Mouse (Mus musculus) lung, embryonic 16.5 days (tissue): ENCODE results near the gene Btbd35f12. TPM values are rescaled to one million over a fixed set of nuclear protein-coding genes. Genes with fewer than 3 reads are reported as not detected.
"Not testable (repeated sequence)": the region's sequence is repeated elsewhere in the genome, so short reads cannot be mapped to it uniquely, and the experiment has no call there.

Experiments used
- ATAC-seq: fragments of 200-750 bp; cut with Nextera tagmentation; 2 replicates; pipeline ENCODE4 v1.8.0; 2017; ENCODE audit warnings: low read depth, mild to moderate bottlenecking, moderate library complexity
- H3K27ac ChIP-seq: fragments of 300-500 bp; sonication (generic); 2 replicates; pipeline ENCODE4 v1.5.1; 2014; ENCODE audit warnings: mild to moderate bottlenecking, control low read depth, low read length
- H3K27me3 ChIP-seq: fragments of 300-500 bp; sonication (generic); 2 replicates; pipeline ENCODE4 v1.6.1; 2014; ENCODE audit warnings: low read depth, low read length, mixed read lengths; ENCODE audit not compliant: control insufficient read depth, insufficient read depth
- H3K36me3 ChIP-seq: fragments of 300-500 bp; sonication (generic); 2 replicates; pipeline ENCODE4 v1.6.1; 2014; ENCODE audit warnings: low read length; ENCODE audit not compliant: control insufficient read depth, insufficient read depth
- H3K4me1 ChIP-seq: fragments of 300-500 bp; sonication (generic); replicated peaks from 2 replicates; pipeline ENCODE4 v1.6.1; 2014; ENCODE audit warnings: low read length, mixed read lengths; ENCODE audit not compliant: control insufficient read depth, insufficient read depth
- H3K4me2 ChIP-seq: fragments of 300-500 bp; sonication (generic); 2 replicates; pipeline ENCODE4 v1.6.1; 2014; ENCODE audit warnings: low read depth, low read length, control low read depth
- H3K4me3 ChIP-seq: fragments of 300-500 bp; sonication (generic); 2 replicates; pipeline ENCODE4 v1.5.1; 2014; ENCODE audit warnings: mild to moderate bottlenecking, low read length, control low read depth
- H3K9ac ChIP-seq: fragments of 300-500 bp; sonication (generic); 2 replicates; pipeline ENCODE4 v1.6.1; 2014; ENCODE audit warnings: low read length, control low read depth
- H3K9me3 ChIP-seq: fragments of 300-500 bp; sonication (generic); 2 replicates; pipeline ENCODE4 v1.6.1; 2016; ENCODE audit warnings: low read length; ENCODE audit not compliant: control insufficient read depth
- WGBS: fragments of 180-500 bp; shearing (Covaris S2); extraction: QIAGEN DNeasy Blood & Tissue Kit; methylation state at CpG from one replicate; pipeline ENCODE4 v1.1.7; 2014; 5-methylcytosine and 5-hydroxymethylcytosine counted together
- polyA plus RNA-seq: library from polyadenylated mRNA; unstranded; fragments of >200 nt; fragmentation: Nextera tagmentation; extraction: Ambion mirVana; gene quantifications from 2 replicates; pipeline ENCODE4 v1.2.1, GENCODE M21; 2015

The Btbd35f12 gene
- not detected in 2 replicates for polyA plus RNA-seq

- not testable (repeated sequence) for ATAC-seq, H3K9me3 ChIP-seq, H3K27ac ChIP-seq, H3K4me3 ChIP-seq, H3K4me2 ChIP-seq, H3K9ac ChIP-seq, H3K4me1 ChIP-seq, H3K36me3 ChIP-seq, H3K27me3 ChIP-seq
- WGBS, result no CpG with 5 or more reads among the region's 3 CpGs
These were observed at the start of gene Btbd35f12 for GRCm38 (mm10) chrX:33313079-33313478. Btbd35f12 (plus strand) TSS chrX:33313379.

DNA sequence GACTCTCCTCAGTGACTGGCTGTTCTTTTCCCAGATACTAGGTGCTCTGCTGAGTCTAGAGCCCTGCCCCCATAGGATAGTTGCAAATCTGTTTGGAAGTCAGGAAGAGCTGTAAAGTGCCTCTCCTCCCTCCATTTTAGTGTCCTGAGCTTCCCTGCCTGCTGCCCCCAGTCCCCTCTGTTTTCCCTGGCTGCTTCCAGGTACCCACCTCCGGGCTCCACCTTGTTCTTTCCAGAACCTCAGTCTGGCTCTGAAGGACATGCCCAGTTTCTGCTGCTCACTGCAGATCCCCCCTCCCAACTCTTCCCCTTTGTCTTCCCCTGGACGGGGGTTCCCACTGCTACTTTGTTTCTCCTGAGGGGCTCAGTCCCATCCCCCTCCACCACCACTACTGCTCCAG is 40.1 kb downstream of the Btbd35f12 start:
- not testable (repeated sequence) for H3K4me2 ChIP-seq, ATAC-seq

More for the DNA sequence above, 40.1 kb downstream of the Btbd35f12 start:
- H3K36me3 ChIP-seq, H3K27me3 ChIP-seq, H3K4me1 ChIP-seq, H3K4me3 ChIP-seq, H3K9me3 ChIP-seq, H3K27ac ChIP-seq, H3K9ac ChIP-seq: not testable (repeated sequence)
- 80% methylated on average over 2 of the region's 2 CpGs for WGBS

Other genes starting within 250 kb of the Btbd35f12 start
- gene Spin2-ps6, start 78.5 kb upstream of the Btbd35f12 start, polyA plus RNA-seq, result not detected in 2 replicates